Mouse (Mus musculus) kidney, embryonic 15.5 days (tissue): Measurements from ENCODE around the gene Oprm1. TPM values are rescaled to one million over a fixed set of nuclear protein-coding genes. Genes with fewer than 3 reads are reported as not detected.

Experiments used
- ATAC-seq: fragments of 200-750 bp; cut with Nextera tagmentation; replicated peaks from 2 replicates; pipeline ENCODE4 v1.8.0; 2017; ENCODE audit warnings: moderate TSS enrichment; ENCODE audit not compliant: low FRiP score
- H3K27ac ChIP-seq: fragments of 300-500 bp; sonication (generic); 2 replicates; pipeline ENCODE4 v1.5.1; 2015; ENCODE audit warnings: mild to moderate bottlenecking, inconsistent platforms
- H3K27me3 ChIP-seq: fragments of 300-500 bp; sonication (generic); 2 replicates; pipeline ENCODE4 v1.6.1; 2015; ENCODE audit warnings: inconsistent platforms
- H3K36me3 ChIP-seq: fragments of 300-500 bp; sonication (generic); 2 replicates; pipeline ENCODE4 v1.6.1; 2015; ENCODE audit warnings: inconsistent platforms
- H3K4me1 ChIP-seq: fragments of 300-500 bp; sonication (generic); 2 replicates; pipeline ENCODE4 v1.6.1; 2015; ENCODE audit warnings: inconsistent platforms
- H3K4me2 ChIP-seq: fragments of 300-500 bp; sonication (generic); 2 replicates; pipeline ENCODE4 v1.6.1; 2015; ENCODE audit warnings: moderate library complexity, mild to moderate bottlenecking, inconsistent platforms
- H3K4me3 ChIP-seq: fragments of 300-500 bp; sonication (generic); replicated peaks from 2 replicates; pipeline ENCODE4 v1.5.1; 2015; ENCODE audit warnings: mild to moderate bottlenecking, inconsistent platforms
- H3K9ac ChIP-seq: fragments of 300-500 bp; sonication (generic); 2 replicates; pipeline ENCODE4 v1.6.1; 2015; ENCODE audit warnings: mild to moderate bottlenecking, inconsistent platforms
- H3K9me3 ChIP-seq: fragments of 300-500 bp; sonication (generic); replicated peaks from 2 replicates; pipeline ENCODE4 v1.6.1; 2016; ENCODE audit warnings: inconsistent platforms
- WGBS: fragments of 180-500 bp; shearing (Covaris S2); methylation state at CpG from one replicate; pipeline ENCODE4 v1.1.7; 2015; ENCODE audit warnings: mixed read lengths; 5-methylcytosine and 5-hydroxymethylcytosine counted together
- polyA plus RNA-seq: library from polyadenylated mRNA; unstranded; fragments of >200 nt; fragmentation: Nextera tagmentation; extraction: Ambion mirVana; gene quantifications from 2 replicates; pipeline ENCODE4 v1.2.1, GENCODE M21; 2015

Gene Oprm1
- polyA plus RNA-seq, 1 experiment from 2014 or later: 0.10 TPM

DNA sequence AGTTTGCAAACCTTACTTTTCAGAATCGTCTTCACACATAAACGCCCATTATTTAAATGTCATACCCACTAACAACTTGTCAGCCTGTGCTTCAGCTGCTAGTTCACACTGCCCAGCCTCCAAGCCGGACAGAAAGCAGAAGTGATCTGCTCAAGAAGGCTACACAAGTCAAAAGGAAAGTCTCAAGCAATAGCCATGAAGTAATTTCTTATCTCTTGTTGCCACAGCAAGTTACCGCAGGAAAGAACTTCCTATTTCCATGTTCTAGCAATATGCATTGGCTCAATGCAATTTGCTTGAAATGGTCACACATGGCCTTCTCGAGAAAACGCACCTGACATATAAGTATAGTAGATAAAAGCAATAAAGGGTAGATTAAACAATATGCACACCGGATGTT is 304.7 kb downstream of the Oprm1 start:
- Histone ChIP-seq H3K27me3 (no peaks in the 10 kb centered on the region), H3K27ac (no peak overlapping the region), H3K4me2 (no peak overlapping the region), H3K36me3 (no peaks in the 10 kb centered on the region), H3K4me1 (no peaks in the 10 kb centered on the region), H3K9me3 (no peaks in the 10 kb centered on the region), H3K4me3 (no peak overlapping the region), H3K9ac (no peak overlapping the region)
- 87% methylated on average over 7 of the region's 7 CpGs for WGBS
- no peak for ATAC-seq

GRCm38 (mm10) chr10:7063752-7064457 is 305.6 kb downstream of the Oprm1 start:
- ATAC-seq: no peak
- WGBS: 78% methylated on average over 9 of the region's 9 CpGs
- Histone ChIP-seq H3K9ac (no peak overlapping the region), H3K27me3 (no peaks in the 10 kb centered on the region), H3K4me2 (no peak overlapping the region), H3K4me3 (no peak overlapping the region), H3K27ac (no peak overlapping the region), H3K9me3 (no peaks in the 10 kb centered on the region), H3K4me1 (no peaks in the 10 kb centered on the region), H3K36me3 (no peaks in the 10 kb centered on the region)

GRCm38 (mm10) chr10:7068608-7069007 is 310.3 kb downstream of the Oprm1 start:
- no peaks in the 10 kb centered on the region for H3K27me3 ChIP-seq
- WGBS: 74% methylated on average over 12 of the region's 12 CpGs
- no peak overlapping the region for H3K4me2 ChIP-seq
- H3K27ac ChIP-seq: no peak overlapping the region
- ATAC-seq: no peak
- H3K36me3 ChIP-seq: no peaks in the 10 kb centered on the region
- no peak overlapping the region for H3K4me3 ChIP-seq
- H3K9me3 ChIP-seq: no peaks in the 10 kb centered on the region
- H3K9ac ChIP-seq: no peak overlapping the region
- peaks cover 4% of the 10 kb centered on the region; the same call in 1 of the 2 replicates for H3K4me1 ChIP-seq

DNA sequence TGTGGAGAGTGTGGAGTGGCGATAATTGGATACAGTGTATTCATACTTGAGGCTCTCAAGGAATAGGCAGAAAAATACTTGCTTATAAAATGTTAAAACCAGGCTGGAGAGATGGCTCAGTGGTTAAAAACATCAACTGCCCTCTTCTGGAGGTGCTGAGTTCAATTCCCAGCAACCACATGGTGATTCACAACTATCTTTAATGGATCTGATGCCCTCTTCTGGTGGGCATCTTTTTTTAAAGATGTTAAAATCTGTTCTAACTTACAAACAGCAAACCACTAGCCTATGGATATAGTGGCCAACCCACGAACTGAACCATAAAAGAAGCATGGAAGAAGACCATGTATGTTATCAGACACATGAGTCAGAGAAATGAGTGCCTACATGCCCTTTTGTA is 310.8 kb downstream of the Oprm1 start:
- Histone ChIP-seq H3K9me3 (no peaks in the 10 kb centered on the region), H3K27ac (no peak overlapping the region), H3K4me2 (no peak overlapping the region), H3K36me3 (no peaks in the 10 kb centered on the region), H3K27me3 (no peaks in the 10 kb centered on the region), H3K4me1 (peaks cover 4% of the 10 kb centered on the region; the same call in 1 of the 2 replicates), H3K4me3 (no peak overlapping the region), H3K9ac (no peak overlapping the region)
- ATAC-seq: no peak
- WGBS: 95% methylated on average over 2 of the region's 2 CpGs

DNA sequence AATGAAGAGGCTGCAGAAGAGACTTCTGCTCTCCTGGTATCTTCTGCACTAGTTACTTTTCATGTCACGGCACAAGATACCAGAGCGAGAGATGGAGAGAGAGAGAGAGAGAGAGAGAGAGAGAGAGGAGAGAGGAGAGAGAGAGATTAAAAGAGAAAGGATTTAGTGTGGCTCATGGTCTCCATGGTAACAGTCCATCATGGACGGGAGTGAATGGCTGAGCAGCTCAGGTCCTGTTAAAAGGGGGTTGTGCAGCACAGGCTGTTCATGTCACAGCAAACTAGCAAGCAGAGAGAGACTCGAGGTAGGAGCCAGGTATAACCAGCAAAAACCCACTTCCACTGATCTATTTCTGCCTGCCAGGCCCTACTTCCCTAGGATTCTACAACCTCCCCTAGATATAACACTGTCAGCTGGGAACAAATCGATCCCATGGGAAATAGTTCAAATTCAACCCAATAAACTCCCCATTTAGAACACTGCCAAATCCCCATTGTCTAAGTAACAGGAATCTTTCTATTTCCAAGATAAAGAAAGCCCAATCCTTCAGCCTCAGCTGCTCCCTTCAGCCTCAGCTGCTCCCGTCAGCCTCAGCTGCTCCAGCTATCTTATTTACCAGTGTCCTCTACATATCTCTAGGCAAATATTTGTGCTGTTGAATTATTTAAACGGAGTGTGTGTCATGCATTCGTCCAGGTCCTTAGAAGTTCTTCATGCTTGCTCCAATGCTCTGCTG is 312.0 kb downstream of the Oprm1 start:
- no peaks in the 10 kb centered on the region for H3K36me3 ChIP-seq
- H3K4me3 ChIP-seq: no peak overlapping the region
- H3K4me2 ChIP-seq: no peak overlapping the region
- no peak for ATAC-seq
- H3K27ac ChIP-seq: peak overlapping the region; percentile 37; the same call in 1 of the 2 replicates
- peaks cover 4% of the 10 kb centered on the region; the same call in 1 of the 2 replicates for H3K4me1 ChIP-seq
- H3K9me3 ChIP-seq: no peaks in the 10 kb centered on the region
- H3K27me3 ChIP-seq: no peaks in the 10 kb centered on the region
- WGBS: 68% methylated on average over 8 of the region's 8 CpGs
- no peak overlapping the region for H3K9ac ChIP-seq

DNA sequence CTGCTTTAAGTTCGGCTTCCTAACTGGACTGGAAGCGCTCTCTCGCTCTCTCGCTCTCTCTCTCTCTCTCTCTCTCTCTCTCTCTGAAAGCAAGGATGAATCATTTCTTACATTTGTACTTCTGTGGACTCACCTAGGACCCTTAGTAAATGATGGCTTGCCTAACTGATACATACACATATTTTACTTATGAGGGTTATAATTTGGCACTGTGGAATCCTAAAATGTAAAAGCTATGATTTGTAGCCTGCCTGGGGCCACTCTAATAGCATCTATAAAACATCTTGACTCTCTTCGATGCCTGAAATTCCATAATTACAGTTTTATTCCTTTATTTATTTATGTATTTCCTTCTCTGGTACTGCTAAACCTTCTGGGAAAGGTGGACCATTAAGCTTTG is 312.6 kb downstream of the Oprm1 start:
- Histone ChIP-seq H3K36me3 (no peaks in the 10 kb centered on the region), H3K27me3 (no peaks in the 10 kb centered on the region), H3K4me1 (peaks cover 10% of the 10 kb centered on the region; the same call in 1 of the 2 replicates), H3K9ac (no peak overlapping the region), H3K4me3 (no peak overlapping the region), H3K9me3 (no peaks in the 10 kb centered on the region), H3K4me2 (no peak overlapping the region), H3K27ac (peak overlapping the region; percentile 37; the same call in 1 of the 2 replicates)
- ATAC-seq: no peak
- 67% methylated on average over 5 of the region's 5 CpGs for WGBS

- H3K27me3 ChIP-seq: no peaks in the 10 kb centered on the region
- 80% methylated on average over 2 of the region's 2 CpGs for WGBS
- no peak overlapping the region for H3K27ac ChIP-seq
- no peaks in the 10 kb centered on the region for H3K36me3 ChIP-seq
- no peak overlapping the region for H3K4me3 ChIP-seq
- no peak overlapping the region for H3K9ac ChIP-seq
- H3K4me1 ChIP-seq: peaks cover 22% of the 10 kb centered on the region
- ATAC-seq: no peak
- no peaks in the 10 kb centered on the region for H3K9me3 ChIP-seq
- no peak overlapping the region for H3K4me2 ChIP-seq
Observed at GRCm38 (mm10) chr10:7074231-7074630, 315.9 kb downstream of the Oprm1 start.

DNA sequence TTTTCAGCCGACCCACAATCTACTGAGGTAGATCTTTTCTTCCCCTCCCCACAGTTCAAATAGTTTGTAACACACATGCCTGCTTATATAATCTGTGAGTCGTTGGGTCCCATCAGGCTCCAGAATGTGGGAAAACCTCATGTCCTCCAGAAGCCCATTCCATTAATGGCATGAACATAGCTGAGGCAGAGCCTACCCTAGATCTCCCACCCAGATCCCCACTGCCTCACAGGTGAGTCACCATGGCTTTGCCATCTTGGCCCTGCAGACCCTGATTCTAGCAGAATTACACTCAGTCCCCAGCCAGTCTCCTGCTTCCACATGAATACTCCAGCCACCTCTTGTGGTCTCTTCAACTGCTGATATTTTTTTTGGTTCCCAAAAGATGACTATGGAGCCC is 317.4 kb downstream of the Oprm1 start:
- H3K36me3 ChIP-seq: no peaks in the 10 kb centered on the region
- no peaks in the 10 kb centered on the region for H3K27me3 ChIP-seq
- no peak overlapping the region for H3K9ac ChIP-seq
- no peak for ATAC-seq
- H3K9me3 ChIP-seq: no peaks in the 10 kb centered on the region
- no peak overlapping the region for H3K27ac ChIP-seq
- peaks cover 18% of the 10 kb centered on the region for H3K4me1 ChIP-seq
- H3K4me2 ChIP-seq: no peak overlapping the region
- H3K4me3 ChIP-seq: no peak overlapping the region
- 87% methylated on average over 2 of the region's 2 CpGs for WGBS

DNA sequence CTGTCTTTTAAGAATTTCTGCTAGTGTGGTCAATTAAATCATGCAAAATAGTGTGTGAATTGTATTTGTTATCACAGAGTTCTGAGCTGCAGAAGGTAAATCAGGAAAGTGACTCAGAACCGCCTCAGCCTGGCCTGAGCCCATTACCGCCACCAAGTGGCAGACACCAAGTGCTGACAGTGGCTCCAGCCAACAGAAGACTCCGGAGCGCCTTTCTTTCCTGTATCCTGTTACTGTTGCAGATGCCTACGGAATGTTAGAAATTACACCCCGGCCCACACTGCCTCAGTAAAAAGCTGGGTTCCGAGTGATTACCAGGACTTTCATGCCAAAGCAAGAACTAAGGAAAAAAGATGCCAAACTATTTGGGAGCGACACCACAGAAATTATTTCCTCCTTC is 317.9 kb downstream of the Oprm1 start:
- H3K9me3 ChIP-seq: no peaks in the 10 kb centered on the region
- WGBS: 6% methylated on average over 8 of the region's 8 CpGs
- peak overlapping the region; percentile 87 for H3K27ac ChIP-seq
- H3K27me3 ChIP-seq: no peaks in the 10 kb centered on the region
- peak overlapping the region; percentile 50 for H3K4me2 ChIP-seq
- no peaks in the 10 kb centered on the region for H3K36me3 ChIP-seq
- H3K4me3 ChIP-seq: peak overlapping the region; percentile 22; the same call in 1 of the 2 replicates
- peaks cover 18% of the 10 kb centered on the region for H3K4me1 ChIP-seq
- ATAC-seq: peak; percentile 89
- no peak overlapping the region for H3K9ac ChIP-seq

DNA sequence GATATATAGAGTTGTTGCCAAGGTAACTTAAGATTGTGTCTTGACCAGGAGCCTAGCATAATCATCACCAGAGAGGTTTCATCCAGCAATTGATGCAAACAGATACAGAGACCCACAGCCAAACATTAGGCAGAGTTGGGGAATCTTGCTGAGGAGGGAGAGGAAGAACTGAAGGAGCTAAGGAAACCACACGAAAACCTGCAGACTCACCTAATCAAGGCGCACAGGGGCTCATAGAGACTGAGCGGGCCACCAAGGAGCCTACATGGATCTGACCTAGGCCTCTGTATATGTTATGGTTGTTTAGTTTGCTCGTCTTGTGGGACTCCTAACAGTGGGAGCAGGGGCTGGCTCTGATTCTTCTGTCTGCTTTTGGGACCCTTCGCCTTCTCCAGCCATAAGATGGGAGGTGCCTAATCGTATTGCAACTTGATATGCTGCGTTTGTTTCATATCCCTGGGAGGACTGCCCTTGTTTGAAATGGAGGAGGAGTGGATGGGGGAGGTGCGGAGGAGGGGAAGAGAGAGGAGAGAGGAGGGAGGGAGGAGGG is 318.4 kb downstream of the Oprm1 start:
- Histone ChIP-seq H3K36me3 (no peaks in the 10 kb centered on the region), H3K27me3 (no peaks in the 10 kb centered on the region), H3K4me1 (peaks cover 18% of the 10 kb centered on the region), H3K27ac (peak overlapping the region; percentile 87), H3K9me3 (no peaks in the 10 kb centered on the region), H3K4me3 (peak overlapping the region; percentile 22; the same call in 1 of the 2 replicates), H3K4me2 (peak overlapping the region; percentile 50), H3K9ac (no peak overlapping the region)
- peak; percentile 84 for ATAC-seq
- 26% methylated on average over 7 of the region's 8 CpGs for WGBS

GRCm38 (mm10) chr10:7077389-7077808 is 319.1 kb downstream of the Oprm1 start:
- peak overlapping the region; percentile 69; the same call in 1 of the 2 replicates for H3K27ac ChIP-seq
- H3K36me3 ChIP-seq: no peaks in the 10 kb centered on the region
- peaks cover 18% of the 10 kb centered on the region for H3K4me1 ChIP-seq
- ATAC-seq: 0 out of 2 replicates have a peak, but pooled peaks have one; percentile 35
- 53% methylated on average over 7 of the region's 7 CpGs for WGBS
- no peaks in the 10 kb centered on the region for H3K9me3 ChIP-seq
- peak overlapping the region; percentile 28; the same call in 1 of the 2 replicates for H3K4me2 ChIP-seq
- no peak overlapping the region for H3K4me3 ChIP-seq
- H3K9ac ChIP-seq: no peak overlapping the region
- H3K27me3 ChIP-seq: no peaks in the 10 kb centered on the region

DNA sequence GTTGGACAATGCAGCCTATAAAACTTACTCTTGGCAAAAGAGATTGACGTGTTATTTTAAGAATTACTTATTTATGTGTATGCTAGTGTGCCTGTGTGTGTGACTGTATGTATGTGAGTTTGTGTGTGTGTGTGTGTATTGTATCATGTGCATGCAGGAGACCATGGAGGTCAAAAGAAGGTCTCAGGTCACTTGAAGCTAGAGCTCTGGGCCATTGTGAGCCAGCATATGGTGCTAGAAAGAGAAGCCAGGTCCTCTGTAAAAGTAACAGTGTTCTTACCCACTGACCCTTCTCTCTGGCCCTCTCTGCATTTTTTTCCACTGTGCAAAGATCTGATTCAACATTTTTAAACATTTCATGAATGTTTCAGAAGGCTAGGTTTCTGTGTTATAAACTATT is 319.7 kb downstream of the Oprm1 start:
- Histone ChIP-seq H3K27me3 (no peaks in the 10 kb centered on the region), H3K36me3 (no peaks in the 10 kb centered on the region), H3K27ac (no peak overlapping the region), H3K9ac (no peak overlapping the region), H3K4me1 (peaks cover 18% of the 10 kb centered on the region), H3K4me3 (no peak overlapping the region), H3K9me3 (no peaks in the 10 kb centered on the region), H3K4me2 (no peak overlapping the region)
- WGBS: 86% methylated on average over 1 of the region's 1 CpGs
- no peak for ATAC-seq
